Mouse (Mus musculus) midbrain, embryonic 14.5 days (tissue): ENCODE results near the gene Eif4g1. TPM values are rescaled to one million over a fixed set of nuclear protein-coding genes. Genes with fewer than 3 reads are reported as not detected.

Experiments
- ATAC-seq: fragments of 200-750 bp; cut with Nextera tagmentation; 2 replicates; pipeline ENCODE4 v1.8.0; 2017; ENCODE audit warnings: moderate number of reproducible peaks, moderate library complexity; ENCODE audit not compliant: low FRiP score, low TSS enrichment
- DNase-seq: peaks from one replicate; pipeline ENCODE4 v3.0.0-alpha.2; 2015
- H3K27ac ChIP-seq: fragments of 300-500 bp; sonication (generic); replicated peaks from 2 replicates; pipeline ENCODE4 v1.5.1; 2014; ENCODE audit warnings: mild to moderate bottlenecking, low read depth, low read length, moderate library complexity
- H3K27me3 ChIP-seq: fragments of 300-500 bp; sonication (generic); 2 replicates; pipeline ENCODE4 v1.6.1; 2014; ENCODE audit warnings: low read length, control low read depth, mixed read lengths; ENCODE audit not compliant: control insufficient read depth, insufficient read depth
- H3K36me3 ChIP-seq: fragments of 300-500 bp; sonication (generic); 2 replicates; pipeline ENCODE4 v1.6.1; 2014; ENCODE audit warnings: low read length, control low read depth; ENCODE audit not compliant: control insufficient read depth, insufficient read depth
- H3K4me1 ChIP-seq: fragments of 300-500 bp; sonication (generic); 2 replicates; pipeline ENCODE4 v1.6.1; 2014; ENCODE audit warnings: mild to moderate bottlenecking, antibody characterized with exemption, low read length, control low read depth; ENCODE audit not compliant: control insufficient read depth, insufficient read depth
- H3K4me2 ChIP-seq: fragments of 300-500 bp; sonication (generic); 2 replicates; pipeline ENCODE4 v1.6.1; 2014; ENCODE audit warnings: mild to moderate bottlenecking, low read length, moderate library complexity
- H3K4me3 ChIP-seq: fragments of 300-500 bp; sonication (generic); replicated peaks from 2 replicates; pipeline ENCODE4 v1.5.1; 2014; ENCODE audit warnings: low read depth, low read length
- H3K9ac ChIP-seq: fragments of 300-500 bp; sonication (generic); replicated peaks from 2 replicates; pipeline ENCODE4 v1.6.1; 2014; ENCODE audit warnings: mild to moderate bottlenecking, low read length, moderate library complexity
- H3K9me3 ChIP-seq: fragments of 300-500 bp; sonication (generic); 2 replicates; pipeline ENCODE4 v1.6.1; 2016; ENCODE audit warnings: low read length, control low read depth, mixed read lengths; ENCODE audit not compliant: control insufficient read depth
- WGBS: fragments of 180-500 bp; shearing (Covaris S2); extraction: QIAGEN DNeasy Blood & Tissue Kit; methylation state at CpG from one replicate; pipeline ENCODE4 v1.1.7; 2014; 5-methylcytosine and 5-hydroxymethylcytosine counted together
- polyA plus RNA-seq: library from polyadenylated mRNA; unstranded; fragments of >200 nt; fragmentation: Nextera tagmentation; extraction: Ambion mirVana; gene quantifications from 2 replicates; pipeline ENCODE4 v1.2.1, GENCODE M21; 2014

Eif4g1 gene
- polyA plus RNA-seq, 1 experiment from 2014 or later = 123 TPM

- peak; percentile 37; the same call in 1 of the 2 replicates for ATAC-seq
Observed at GRCm38 (mm10) chr16:20724338-20724748, 56.2 kb downstream of the Eif4g1 start.

GRCm38 (mm10) chr16:20725321-20725720, 57.2 kb downstream of the Eif4g1 start:
- ATAC-seq (no peak), DNase-seq (no peak)
- Histone ChIP-seq H3K9me3 (no peaks in the 10 kb centered on the region), H3K27me3 (no peaks in the 10 kb centered on the region), H3K27ac (no peak overlapping the region), H3K9ac (no peak overlapping the region), H3K4me1 (no peaks in the 10 kb centered on the region), H3K4me2 (no peak overlapping the region), H3K36me3 (peaks cover 20% of the 10 kb centered on the region), H3K4me3 (no peak overlapping the region)
- WGBS = 83% methylated on average over 7 of the region's 7 CpGs

More at GRCm38 (mm10) chr16:20724338-20724748, 56.2 kb downstream of the Eif4g1 start:
- H3K27ac ChIP-seq = no peak overlapping the region
- H3K4me3 ChIP-seq = no peak overlapping the region
- no peaks in the 10 kb centered on the region for H3K27me3 ChIP-seq
- H3K36me3 ChIP-seq = peaks cover 25% of the 10 kb centered on the region
- no peak overlapping the region for H3K4me2 ChIP-seq
- H3K9ac ChIP-seq = no peak overlapping the region
- H3K9me3 ChIP-seq = no peaks in the 10 kb centered on the region
- WGBS = 33% methylated on average over 5 of the region's 5 CpGs
- DNase-seq = peak; percentile 80
- H3K4me1 ChIP-seq = no peaks in the 10 kb centered on the region

GRCm38 (mm10) chr16:20725750-20726149, 57.6 kb downstream of the Eif4g1 start:
- WGBS = 90% methylated on average over 4 of the region's 4 CpGs
- Histone ChIP-seq H3K4me3 (no peak overlapping the region), H3K4me1 (no peaks in the 10 kb centered on the region), H3K9ac (no peak overlapping the region), H3K9me3 (no peaks in the 10 kb centered on the region), H3K36me3 (peaks cover 16% of the 10 kb centered on the region), H3K4me2 (no peak overlapping the region), H3K27ac (no peak overlapping the region), H3K27me3 (no peaks in the 10 kb centered on the region)
- ATAC-seq (no peak), DNase-seq (no peak)

- Histone ChIP-seq H3K9me3 (no peaks in the 10 kb centered on the region), H3K9ac (no peak overlapping the region), H3K27ac (no peak overlapping the region), H3K4me1 (no peaks in the 10 kb centered on the region), H3K4me2 (no peak overlapping the region), H3K4me3 (no peak overlapping the region), H3K27me3 (no peaks in the 10 kb centered on the region), H3K36me3 (peaks cover 11% of the 10 kb centered on the region)
- WGBS = 44% methylated on average over 1 of the region's 1 CpGs
- no peak for ATAC-seq
- DNase-seq = no peak
Observed at GRCm38 (mm10) chr16:20726384-20726783, 58.3 kb downstream of the Eif4g1 start.

GRCm38 (mm10) chr16:20730293-20730711, 62.2 kb downstream of the Eif4g1 start:
- Histone ChIP-seq H3K27me3 (peaks cover 14% of the 10 kb centered on the region), H3K9me3 (no peaks in the 10 kb centered on the region), H3K9ac (no peak overlapping the region), H3K4me2 (no peak overlapping the region), H3K27ac (no peak overlapping the region), H3K36me3 (no peaks in the 10 kb centered on the region), H3K4me3 (no peak overlapping the region), H3K4me1 (peaks cover 12% of the 10 kb centered on the region)
- DNase-seq (no peak), ATAC-seq (no peak)
- 41% methylated on average over 5 of the region's 5 CpGs for WGBS

GRCm38 (mm10) chr16:20731688-20732087, 63.6 kb downstream of the Eif4g1 start:
- H3K27me3 ChIP-seq = peaks cover 19% of the 10 kb centered on the region
- WGBS = 61% methylated on average over 5 of the region's 5 CpGs
- peaks cover 12% of the 10 kb centered on the region for H3K4me1 ChIP-seq
- H3K4me2 ChIP-seq = no peak overlapping the region
- H3K4me3 ChIP-seq = no peak overlapping the region
- ATAC-seq = no peak
- no peak overlapping the region for H3K9ac ChIP-seq
- H3K27ac ChIP-seq = no peak overlapping the region
- no peaks in the 10 kb centered on the region for H3K9me3 ChIP-seq
- H3K36me3 ChIP-seq = peaks cover 8% of the 10 kb centered on the region; the same call in 1 of the 2 replicates
- no peak for DNase-seq

- Histone ChIP-seq H3K36me3 (peaks cover 8% of the 10 kb centered on the region; the same call in 1 of the 2 replicates), H3K27ac (peak overlapping the region; percentile 71), H3K9me3 (no peaks in the 10 kb centered on the region), H3K4me2 (peak overlapping the region; percentile 97), H3K9ac (peak overlapping the region; percentile 83), H3K4me3 (peak overlapping the region; percentile 72), H3K27me3 (peaks cover 19% of the 10 kb centered on the region), H3K4me1 (peaks cover 12% of the 10 kb centered on the region)
- 2% methylated on average over 29 of the region's 30 CpGs for WGBS
- peak; percentile 49 for ATAC-seq
- DNase-seq = peak; percentile 74
Observed at GRCm38 (mm10) chr16:20732251-20732924, 64.3 kb downstream of the Eif4g1 start.

GRCm38 (mm10) chr16:20732925-20733730, 65.0 kb downstream of the Eif4g1 start, which contains the start of gene Chrd:
Gene Chrd (plus strand): TSS chr16:20733127.
- H3K9me3 ChIP-seq = no peaks in the 10 kb centered on the region
- ATAC-seq (peak; percentile 81), DNase-seq (peak; percentile 75)
- H3K27me3 ChIP-seq = peaks cover 19% of the 10 kb centered on the region
- H3K36me3 ChIP-seq = peaks cover 8% of the 10 kb centered on the region; the same call in 1 of the 2 replicates
- peak within 1 kb of the TSS; percentile 83 for H3K9ac ChIP-seq
- H3K4me3 ChIP-seq = peak within 1 kb of the TSS; percentile 72
- WGBS = under 1% methylated on average over 66 of the region's 70 CpGs
- H3K27ac ChIP-seq = peak within 1 kb of the TSS; percentile 71
- H3K4me1 ChIP-seq = peaks cover 12% of the 10 kb centered on the region
- H3K4me2 ChIP-seq = peak within 1 kb of the TSS; percentile 97
